Mouse (Mus musculus) olfactory bulb, adult 2 months (tissue): Measurements from ENCODE around the gene Phf2. TPM values are rescaled to one million over a fixed set of nuclear protein-coding genes. Genes with fewer than 3 reads are reported as not detected.

Experiments used
- H3K27ac ChIP-seq: fragments of 200-500 bp; 2 replicates; pipeline ENCODE4 v1.5.1; 2012; ENCODE audit warnings: low read depth, low read length; ENCODE audit not compliant: insufficient read depth
- H3K4me1 ChIP-seq: fragments of 200-500 bp; 2 replicates; pipeline ENCODE4 v1.6.1; 2012; ENCODE audit warnings: low read length; ENCODE audit not compliant: control insufficient read depth, insufficient read depth
- H3K4me3 ChIP-seq: fragments of 200-500 bp; 2 replicates; pipeline ENCODE4 v1.5.1; 2012; ENCODE audit warnings: mild to moderate bottlenecking, low read depth, low read length, moderate library complexity; ENCODE audit not compliant: insufficient read depth
- CTCF ChIP-seq: fragments of 200-500 bp; IDR thresholded peaks from 2 replicates; pipeline ENCODE4 v1.5.1; 2012; ENCODE audit warnings: low read depth, mild to moderate bottlenecking, low read length, moderate library complexity; ENCODE audit not compliant: insufficient read depth
- POLR2A ChIP-seq: fragments of 200-500 bp; IDR thresholded peaks from 2 replicates; pipeline ENCODE4 v1.6.1; 2012; ENCODE audit warnings: mild to moderate bottlenecking, low read depth, low read length, moderate library complexity; ENCODE audit not compliant: insufficient read depth
- WGBS: fragments of 180-500 bp; shearing (Covaris S2); methylation state at CpG from one replicate; pipeline ENCODE4 v1.1.7; 2018; 5-methylcytosine and 5-hydroxymethylcytosine counted together
- polyA plus RNA-seq: library from polyadenylated mRNA; stranded (reverse); fragments of >200 nt; gene quantifications from 2 replicates; pipeline ENCODE4 v1.2.4, GENCODE M21; 2012; ENCODE audit warnings: low replicate concordance; ENCODE audit not compliant: missing spikeins, insufficient read depth, insufficient read length

Phf2 gene
- polyA plus RNA-seq, 1 experiment: not detected

GRCm38 (mm10) chr13:48851719-48852118 lies 19.2 kb downstream of the Phf2 start:
- Histone ChIP-seq H3K27ac (no peak overlapping the region), H3K4me3 (no peak overlapping the region), H3K4me1 (peaks cover 38% of the 10 kb centered on the region)
- WGBS: 88% methylated on average over 5 of the region's 5 CpGs
- TF ChIP-seq CTCF (no peak), POLR2A (no peak)

GRCm38 (mm10) chr13:48850771-48851170 lies 20.1 kb downstream of the Phf2 start:
- peaks cover 38% of the 10 kb centered on the region for H3K4me1 ChIP-seq
- WGBS: 75% methylated on average over 8 of the region's 8 CpGs
- H3K27ac ChIP-seq: no peak overlapping the region
- no peak overlapping the region for H3K4me3 ChIP-seq
- TF ChIP-seq CTCF (no peak), POLR2A (no peak)

DNA sequence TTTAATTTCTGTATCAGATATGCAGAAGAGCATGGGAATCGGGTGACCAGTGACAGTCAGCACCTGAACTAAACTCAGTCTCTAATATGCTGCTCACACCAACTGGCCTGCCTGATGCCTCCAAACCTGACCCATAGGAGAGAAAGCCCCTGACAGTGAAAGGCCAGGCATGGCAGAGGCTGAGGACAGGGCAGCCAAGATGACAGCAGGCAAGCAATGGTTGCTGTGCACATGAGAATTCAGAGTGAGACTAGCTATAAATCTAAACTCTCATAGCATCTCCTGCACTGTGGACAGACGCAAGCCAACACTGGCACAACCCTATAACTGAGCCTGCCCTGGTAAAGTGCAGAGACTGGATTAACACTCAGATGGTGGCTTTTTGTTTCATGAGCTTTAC lies 20.6 kb downstream of the Phf2 start:
- WGBS: 79% methylated on average over 2 of the region's 2 CpGs
- no peak overlapping the region; the same call in 1 of the 2 replicates for H3K27ac ChIP-seq
- TF ChIP-seq CTCF (no peak), POLR2A (no peak)
- H3K4me1 ChIP-seq: peaks cover 36% of the 10 kb centered on the region
- H3K4me3 ChIP-seq: no peak overlapping the region

GRCm38 (mm10) chr13:48849155-48849554 lies 21.8 kb downstream of the Phf2 start:
- no peak overlapping the region for H3K27ac ChIP-seq
- 32% methylated on average over 3 of the region's 3 CpGs for WGBS

GRCm38 (mm10) chr13:48845308-48845707 lies 25.6 kb downstream of the Phf2 start:
- 66% methylated on average over 4 of the region's 4 CpGs for WGBS
- TF ChIP-seq POLR2A: no peak
- no peak for TF ChIP-seq CTCF
- Histone ChIP-seq H3K4me1 (peaks cover 29% of the 10 kb centered on the region), H3K4me3 (no peak overlapping the region), H3K27ac (no peak overlapping the region)

More at GRCm38 (mm10) chr13:48849155-48849554, 21.8 kb downstream of the Phf2 start:
- no peak for TF ChIP-seq POLR2A
- TF ChIP-seq CTCF: no peak
- Histone ChIP-seq H3K4me1 (peaks cover 29% of the 10 kb centered on the region), H3K4me3 (no peak overlapping the region)

DNA sequence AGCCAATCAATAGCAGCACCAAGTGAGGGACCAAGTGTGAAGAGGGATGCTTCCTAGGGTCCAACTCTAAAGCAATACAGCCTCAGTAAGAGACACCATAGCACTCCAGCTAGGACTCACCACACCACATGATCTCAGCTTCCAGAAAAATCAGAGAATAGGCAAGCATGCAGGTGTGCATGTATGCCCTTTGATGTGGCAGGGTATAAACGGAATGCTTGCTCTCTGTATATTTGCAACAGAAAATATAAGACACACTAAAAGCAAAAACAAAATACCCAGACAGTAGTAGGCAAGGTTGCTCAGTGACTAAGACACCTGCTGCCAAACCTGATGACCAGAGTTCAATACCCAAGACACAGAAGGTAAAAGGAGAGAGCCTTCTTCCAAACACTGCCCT lies 27.4 kb downstream of the Phf2 start:
- Histone ChIP-seq H3K4me1 (peaks cover 19% of the 10 kb centered on the region), H3K27ac (no peak overlapping the region), H3K4me3 (no peak overlapping the region)
- WGBS: 77% methylated on average over 1 of the region's 1 CpGs
- TF ChIP-seq CTCF (no peak), POLR2A (no peak)

DNA sequence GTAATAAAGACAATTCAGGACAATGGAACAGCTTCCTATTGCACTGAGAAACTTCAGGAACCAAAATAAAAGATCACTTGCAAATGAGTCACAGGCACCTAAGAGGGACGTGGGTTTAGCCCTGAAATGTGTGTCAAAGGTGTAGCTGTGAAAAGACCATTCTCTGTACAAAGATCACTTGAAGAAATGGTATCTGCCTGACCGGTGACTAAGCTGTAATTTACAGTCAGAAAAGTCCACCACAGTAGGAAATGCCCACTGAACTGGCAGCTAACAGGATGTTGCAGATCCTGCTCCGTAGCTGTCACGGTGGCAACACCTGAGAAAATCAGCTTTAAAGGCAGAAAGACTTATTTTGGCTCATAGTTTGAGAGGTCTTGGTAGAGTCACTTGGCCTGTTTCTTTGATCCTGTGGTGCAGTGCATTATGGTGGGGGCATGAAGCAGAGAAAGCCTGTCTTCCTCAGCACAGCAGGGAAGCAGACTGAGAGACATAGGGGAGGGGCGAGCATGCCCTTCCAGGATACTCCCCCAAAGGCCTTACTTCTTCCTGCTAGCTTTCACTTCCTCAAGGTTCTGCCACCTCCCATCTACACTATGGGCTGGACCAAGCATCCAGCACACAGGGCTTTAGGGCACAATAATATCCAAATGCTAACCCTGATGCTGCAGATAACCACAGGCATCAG lies 28.9 kb downstream of the Phf2 start:
- Histone ChIP-seq H3K4me3 (no peak overlapping the region), H3K4me1 (peaks cover 15% of the 10 kb centered on the region), H3K27ac (no peak overlapping the region)
- 63% methylated on average over 5 of the region's 5 CpGs for whole genome bisulfite sequencing
- TF ChIP-seq POLR2A: no peak
- no peak for TF ChIP-seq CTCF

- no peak overlapping the region for H3K4me3 ChIP-seq
- no peak for TF ChIP-seq CTCF
- no peak for TF ChIP-seq POLR2A
- H3K27ac ChIP-seq: no peak overlapping the region
- peaks cover 25% of the 10 kb centered on the region for H3K4me1 ChIP-seq
- WGBS: 80% methylated on average over 2 of the region's 2 CpGs
These were observed 32.6 kb downstream of the Phf2 start for GRCm38 (mm10) chr13:48838284-48838683.

DNA sequence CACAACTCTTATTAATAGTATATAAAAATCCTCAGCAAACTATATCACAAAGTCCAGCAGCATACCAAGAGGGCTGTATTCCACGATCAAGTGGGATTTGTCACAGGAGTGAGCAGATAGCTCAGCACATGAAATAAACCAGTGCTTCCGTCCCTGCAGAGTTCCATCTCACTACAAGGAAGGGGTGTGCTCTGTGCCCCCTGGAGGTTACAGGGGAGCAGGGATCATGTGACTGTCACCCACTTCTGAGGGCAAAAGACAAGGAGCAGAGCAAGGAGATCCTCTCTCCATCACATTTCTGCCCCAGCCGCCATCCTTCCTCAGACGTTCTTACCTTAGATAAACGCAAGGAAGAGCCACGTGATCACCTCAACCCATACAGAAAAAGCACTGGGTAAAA lies 33.4 kb downstream of the Phf2 start:
- 91% methylated on average over 6 of the region's 6 CpGs for WGBS
- TF ChIP-seq POLR2A (no peak), CTCF (no peak)
- peaks cover 24% of the 10 kb centered on the region for H3K4me1 ChIP-seq
- no peak overlapping the region for H3K27ac ChIP-seq
- no peak overlapping the region for H3K4me3 ChIP-seq

DNA sequence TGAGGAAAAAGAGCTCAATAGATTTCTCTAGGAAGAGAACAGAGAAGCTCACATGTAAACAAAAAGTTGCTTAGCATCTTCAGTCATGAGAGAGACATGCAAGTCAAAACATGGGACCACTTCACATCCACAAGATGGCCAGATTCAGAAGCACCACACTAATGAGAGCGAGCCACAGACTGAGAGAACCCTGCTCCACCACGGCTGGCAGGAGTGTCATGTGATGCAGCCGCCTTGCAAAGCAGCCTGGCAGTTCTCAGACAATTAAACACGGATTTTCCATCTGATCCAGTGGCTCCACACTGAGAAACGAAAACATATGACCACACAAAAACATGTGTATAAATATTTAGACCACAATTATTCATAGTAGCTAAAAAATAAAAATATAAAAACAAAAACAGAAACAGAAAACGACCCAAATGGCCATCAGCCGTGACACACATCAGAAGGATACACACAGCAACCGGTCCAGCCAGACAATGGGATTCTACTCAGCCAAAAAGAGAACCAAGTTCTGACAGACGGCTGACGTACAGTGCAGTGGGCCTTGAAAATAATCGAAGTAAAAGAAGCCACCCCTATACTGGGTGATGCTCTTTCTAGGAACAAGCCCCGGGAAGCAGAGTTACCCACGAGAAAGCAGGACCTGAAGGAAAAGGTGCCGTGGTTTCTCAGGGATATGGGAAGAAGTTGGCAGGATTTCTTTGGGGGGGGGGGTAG lies 40.2 kb downstream of the Phf2 start:
- Histone ChIP-seq H3K4me3 (no peak overlapping the region), H3K4me1 (peaks cover 18% of the 10 kb centered on the region), H3K27ac (no peak overlapping the region)
- 48% methylated on average over 14 of the region's 14 CpGs for WGBS
- TF ChIP-seq POLR2A (no peak), CTCF (no peak)
